Mouse (Mus musculus): ENCODE data around the gene Ece1.
"Not testable (repeated sequence)": the region's sequence is repeated elsewhere in the genome, so short reads cannot be mapped to it uniquely, and the experiment has no call there.

Ece1 gene

GRCm38 (mm10) chr4:137862019-137862418 is at the start of gene Ece1:
Gene Ece1, plus strand, starts transcription at chr4:137862237.
- peak; percentile 76 for DNase-seq (ENCODE audit: low read depth, low spot score)

- no peak for DNase-seq (ENCODE audit: low read depth, low spot score)
Measured at GRCm38 (mm10) chr4:137812946-137813708, 48.9 kb upstream of the Ece1 start.

GRCm38 (mm10) chr4:137814140-137814539 is 47.9 kb upstream of the Ece1 start:
- DNase-seq (ENCODE audit: low read depth, low spot score) = no peak

- DNase-seq (ENCODE audit: low read depth, low spot score) = no peak
Measured at GRCm38 (mm10) chr4:137815473-137815872, 46.6 kb upstream of the Ece1 start.

- DNase-seq (ENCODE audit: low read depth, low spot score) = no peak
Measured at GRCm38 (mm10) chr4:137816216-137816615, 45.8 kb upstream of the Ece1 start.

- DNase-seq (ENCODE audit: low read depth, low spot score) = no peak
Measured at GRCm38 (mm10) chr4:137818341-137818740, 43.7 kb upstream of the Ece1 start.

- no peak for DNase-seq (ENCODE audit: low read depth, low spot score)
Measured at GRCm38 (mm10) chr4:137819487-137819886, 42.5 kb upstream of the Ece1 start.

- DNase-seq (ENCODE audit: low read depth, low spot score) = no peak
Measured at GRCm38 (mm10) chr4:137820721-137821120, 41.3 kb upstream of the Ece1 start.

- no peak for DNase-seq (ENCODE audit: low read depth, low spot score)
Measured at GRCm38 (mm10) chr4:137822537-137822936, 39.5 kb upstream of the Ece1 start.

- DNase-seq (ENCODE audit: low read depth, low spot score) = no peak
Measured at GRCm38 (mm10) chr4:137823542-137823941, 38.5 kb upstream of the Ece1 start.

- DNase-seq (ENCODE audit: low read depth, low spot score) = no peak
Measured at GRCm38 (mm10) chr4:137824881-137825280, 37.2 kb upstream of the Ece1 start.

- DNase-seq (ENCODE audit: low read depth, low spot score) = no peak
Measured at GRCm38 (mm10) chr4:137830380-137830779, 31.7 kb upstream of the Ece1 start.

- DNase-seq (ENCODE audit: low read depth, low spot score) = no peak
Measured at GRCm38 (mm10) chr4:137831598-137831997, 30.4 kb upstream of the Ece1 start.

- peak; percentile 61 for DNase-seq (ENCODE audit: low read depth, low spot score)
Measured at GRCm38 (mm10) chr4:137835624-137836337, 26.3 kb upstream of the Ece1 start.

- no peak for DNase-seq (ENCODE audit: low read depth, low spot score)
Measured at GRCm38 (mm10) chr4:137836741-137837140, 25.3 kb upstream of the Ece1 start.

- DNase-seq (ENCODE audit: low read depth, low spot score) = no peak
Measured at GRCm38 (mm10) chr4:137837792-137838191, 24.2 kb upstream of the Ece1 start.

- DNase-seq (ENCODE audit: low read depth, low spot score) = no peak
Measured at GRCm38 (mm10) chr4:137838791-137839190, 23.2 kb upstream of the Ece1 start.

GRCm38 (mm10) chr4:137839452-137839851 is 22.6 kb upstream of the Ece1 start:
- no peak for DNase-seq (ENCODE audit: low read depth, low spot score)

GRCm38 (mm10) chr4:137844656-137845055 is 17.4 kb upstream of the Ece1 start:
- no peak for DNase-seq (ENCODE audit: low read depth, low spot score)

- not testable (repeated sequence) for DNase-seq (ENCODE audit: low read depth, low spot score)
Measured at GRCm38 (mm10) chr4:137847651-137848050, 14.4 kb upstream of the Ece1 start.

- no peak for DNase-seq (ENCODE audit: low read depth, low spot score)
Measured at GRCm38 (mm10) chr4:137850161-137850560, 11.9 kb upstream of the Ece1 start.

GRCm38 (mm10) chr4:137851484-137851883 is 10.6 kb upstream of the Ece1 start:
- no peak for DNase-seq (ENCODE audit: low read depth, low spot score)

GRCm38 (mm10) chr4:137853822-137854221 is 8.2 kb upstream of the Ece1 start:
- no peak for DNase-seq (ENCODE audit: low read depth, low spot score)

Data from brain, embryonic 18.5 days (tissue).